Mouse (Mus musculus) hindbrain, embryonic 10.5 days (tissue): ENCODE measurements around the gene Olfr165. TPM values are rescaled to one million over a fixed set of nuclear protein-coding genes. Genes with fewer than 3 reads are reported as not detected.
"Not testable (repeated sequence)": the region's sequence is repeated elsewhere in the genome, so short reads cannot be mapped to it uniquely, and the experiment has no call there.

ENCODE experiments used
- DNase-seq: peaks from one replicate; pipeline ENCODE4 v3.0.0-alpha.2; 2017; ENCODE audit warnings: low spot score
- H3K27ac ChIP-seq: fragments of 300-500 bp; sonication (generic); 2 replicates; pipeline ENCODE4 v1.5.1; 2016; ENCODE audit warnings: mild to moderate bottlenecking, moderate library complexity
- H3K27me3 ChIP-seq: fragments of 300-500 bp; sonication (generic); 2 replicates; pipeline ENCODE4 v1.6.1; 2016; ENCODE audit warnings: mild to moderate bottlenecking; ENCODE audit not compliant: poor library complexity, insufficient read depth, severe bottlenecking
- H3K36me3 ChIP-seq: fragments of 300-500 bp; sonication (generic); 2 replicates; pipeline ENCODE4 v1.6.1; 2016; ENCODE audit warnings: mild to moderate bottlenecking, moderate library complexity
- H3K4me1 ChIP-seq: fragments of 300-500 bp; sonication (generic); replicated peaks from 2 replicates; pipeline ENCODE4 v1.6.1; 2016; ENCODE audit warnings: mild to moderate bottlenecking
- H3K4me3 ChIP-seq: fragments of 300-500 bp; sonication (generic); 2 replicates; pipeline ENCODE4 v1.5.1; 2016; ENCODE audit warnings: mild to moderate bottlenecking, moderate library complexity
- H3K9me3 ChIP-seq: fragments of 300-500 bp; sonication (generic); 2 replicates; pipeline ENCODE4 v1.6.1; 2016; ENCODE audit warnings: mild to moderate bottlenecking, moderate library complexity
- WGBS: fragments of 180-500 bp; shearing (Covaris S2); methylation state at CpG from one replicate; pipeline ENCODE4 v1.1.7; 2016; 5-methylcytosine and 5-hydroxymethylcytosine counted together
- polyA plus RNA-seq: library from polyadenylated mRNA; unstranded; fragments of >200 nt; fragmentation: Nextera tagmentation; extraction: Ambion mirVana; gene quantifications from 2 replicates; pipeline ENCODE4 v1.2.1, GENCODE M21; 2016

Olfr165 gene
- polyA plus RNA-seq, result not detected in 2 replicates

- Histone ChIP-seq H3K36me3 (no peaks in the 10 kb centered on the region), H3K4me1 (no peaks in the 10 kb centered on the region), H3K27me3 (no peaks in the 10 kb centered on the region), H3K27ac (no peak within 1 kb of the TSS), H3K4me3 (no peak within 1 kb of the TSS), H3K9me3 (no peaks in the 10 kb centered on the region)
- WGBS, result 63% methylated on average over 1 of the region's 1 CpGs
- DNase-seq, result no peak
Measured at GRCm38 (mm10) chr16:19423034-19423433, at the start of gene Olfr165. TSS of gene Olfr165 (minus strand) at chr16:19423134.

- Histone ChIP-seq H3K27ac (no peak overlapping the region), H3K36me3 (no peaks in the 10 kb centered on the region), H3K27me3 (no peaks in the 10 kb centered on the region), H3K4me3 (no peak overlapping the region), H3K4me1 (no peaks in the 10 kb centered on the region), H3K9me3 (no peaks in the 10 kb centered on the region)
- no peak for DNase-seq
- WGBS, result 89% methylated on average over 1 of the region's 1 CpGs
Measured at GRCm38 (mm10) chr16:19464365-19464764, 41.4 kb upstream of the Olfr165 start.

GRCm38 (mm10) chr16:19458741-19459140, 35.8 kb upstream of the Olfr165 start:
- not testable (repeated sequence) for H3K27me3 ChIP-seq, H3K36me3 ChIP-seq, H3K4me3 ChIP-seq, DNase-seq, H3K9me3 ChIP-seq, H3K27ac ChIP-seq, H3K4me1 ChIP-seq
- WGBS, result 86% methylated on average over 4 of the region's 4 CpGs

GRCm38 (mm10) chr16:19387984-19388383, 35.0 kb downstream of the Olfr165 start:
- H3K27ac ChIP-seq, result no peak overlapping the region
- no peak for DNase-seq
- no peaks in the 10 kb centered on the region for H3K4me1 ChIP-seq
- WGBS, result 62% methylated on average over 3 of the region's 3 CpGs
- H3K36me3 ChIP-seq, result no peaks in the 10 kb centered on the region
- H3K9me3 ChIP-seq, result 0 out of 2 replicates have a peak, but pooled peaks cover 9% of the 10 kb centered on the region
- H3K27me3 ChIP-seq, result no peaks in the 10 kb centered on the region
- H3K4me3 ChIP-seq, result no peak overlapping the region

Other genes with a start within 250 kb of the Olfr165 start
- not detected in 2 replicates for gene Olfr164, start 109.1 kb downstream of the Olfr165 start, polyA plus RNA-seq
- gene Olfr166, start 60.6 kb upstream of the Olfr165 start, polyA plus RNA-seq, result not detected in 2 replicates
- gene Olfr167, start 99.1 kb upstream of the Olfr165 start, polyA plus RNA-seq, result not detected in 2 replicates
- not detected in 2 replicates for gene Olfr168, start 112.4 kb upstream of the Olfr165 start, polyA plus RNA-seq
- gene Olfr169, start 148.7 kb upstream of the Olfr165 start, polyA plus RNA-seq, result not detected in 2 replicates
- not detected in 2 replicates for gene Olfr170, start 188.7 kb upstream of the Olfr165 start, polyA plus RNA-seq
- not detected in 2 replicates for gene Olfr171, start 206.8 kb upstream of the Olfr165 start, polyA plus RNA-seq